Mouse (Mus musculus): Measurements from ENCODE around the gene Fam183b. TPM values are rescaled to one million over a fixed set of nuclear protein-coding genes. Genes with fewer than 3 reads are reported as not detected.
"Not testable (repeated sequence)": the region's sequence is repeated elsewhere in the genome, so short reads cannot be mapped to it uniquely, and the experiment has no call there.

Fam183b gene
- 1 to 10 TPM in 1 of 2 experiments, under 1 TPM in 1; 0.89 to 2.1 TPM for total RNA-seq (2021)
- long read RNA-seq, experiment 1, partial matches to known transcripts, result 0 of 1 reads
- long read RNA-seq, experiment 1, other reads (novel, unspliced or antisense), result 0 of 1 reads
- long read RNA-seq, experiment 2, partial matches to known transcripts, result 0 of 1 reads
- long read RNA-seq, experiment 2, other reads (novel, unspliced or antisense), result 0 of 1 reads

DNA sequence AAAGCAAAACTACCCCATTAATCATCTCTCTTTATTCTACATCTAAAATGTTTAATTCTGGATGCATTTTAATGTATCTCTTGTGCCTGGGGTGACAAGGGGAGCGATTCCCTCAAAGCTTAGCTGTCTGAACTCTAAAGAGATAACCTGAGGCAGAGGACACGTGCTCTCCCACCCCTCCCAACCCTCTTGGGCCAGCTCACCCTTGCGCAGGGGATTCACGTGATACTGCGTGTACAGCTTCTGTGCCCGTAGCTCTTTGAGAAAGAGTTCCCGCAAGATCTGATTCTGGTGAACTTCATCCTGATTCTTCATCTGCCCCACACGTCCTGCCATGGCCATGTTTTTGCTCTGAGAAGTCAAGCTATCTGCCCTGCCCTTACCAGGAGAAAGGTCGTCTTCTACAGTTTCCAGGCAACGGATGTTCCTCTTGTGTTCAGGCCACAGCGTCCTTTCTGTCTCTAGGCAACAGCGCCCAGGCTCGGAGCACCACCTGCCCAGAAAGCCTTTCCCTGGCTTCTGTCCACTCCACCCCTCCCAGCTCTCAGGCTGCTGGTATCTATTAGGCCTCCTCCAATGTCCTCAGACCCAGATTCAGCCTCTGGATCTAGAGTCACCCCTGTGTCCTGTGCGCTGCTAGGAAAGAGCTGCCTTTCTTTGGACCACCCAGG, at the start of gene Fam183b:
TSS of gene Fam183b (minus strand) at position 403 of the 671 bp plus-strand sequence.
- peak in 1 of 2 experiments; percentile 41 for DNase-seq (ENCODE audit: low spot score in 2 of 2)
- intact Hi-C loops (cut with DNase I), result no loop called here

DNA sequence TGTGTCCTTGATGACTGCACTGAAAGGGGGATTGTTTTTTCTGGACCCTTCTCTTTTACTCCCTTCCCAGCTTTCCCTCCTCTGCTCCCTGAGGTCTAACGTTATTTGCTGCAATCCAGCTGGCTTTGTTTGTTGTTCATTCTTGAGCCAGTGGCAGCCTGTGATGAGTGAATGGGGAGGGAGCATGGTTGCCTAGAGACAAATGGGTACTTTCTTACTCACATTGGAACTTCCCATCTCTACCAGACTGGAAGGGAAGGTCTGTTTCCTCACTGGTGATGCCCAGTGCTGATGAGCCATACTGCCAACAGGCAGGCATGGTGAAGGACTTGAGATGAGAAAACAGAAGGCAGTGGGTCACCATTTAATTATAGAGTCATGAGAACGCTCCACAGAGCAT, 48.0 kb upstream of the Fam183b start:
- no peak for DNase-seq (ENCODE audit: low spot score in 2 of 2)
- intact Hi-C loops (cut with DNase I), result no loop called here

DNA sequence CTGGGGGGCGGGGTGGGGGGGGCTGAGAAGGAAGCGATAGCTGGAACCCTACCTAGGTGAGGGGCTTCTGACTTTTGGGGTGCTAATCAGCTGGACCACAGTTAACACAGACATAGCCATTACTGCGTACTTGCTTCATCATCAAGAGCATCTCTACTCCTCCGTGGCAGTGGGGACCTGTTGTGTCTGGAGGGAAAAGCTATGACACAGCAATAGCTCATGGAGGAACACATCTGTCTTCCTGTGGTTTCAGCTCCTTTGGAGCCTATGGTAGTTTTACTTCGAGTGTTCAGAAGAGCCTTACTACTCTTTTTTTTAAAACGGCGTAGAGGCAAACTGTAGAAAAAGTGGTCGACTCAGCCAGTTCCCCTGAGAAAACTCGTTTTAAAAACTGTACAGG, 45.9 kb upstream of the Fam183b start:
- intact Hi-C loops (cut with DNase I), result no loop called here

DNA sequence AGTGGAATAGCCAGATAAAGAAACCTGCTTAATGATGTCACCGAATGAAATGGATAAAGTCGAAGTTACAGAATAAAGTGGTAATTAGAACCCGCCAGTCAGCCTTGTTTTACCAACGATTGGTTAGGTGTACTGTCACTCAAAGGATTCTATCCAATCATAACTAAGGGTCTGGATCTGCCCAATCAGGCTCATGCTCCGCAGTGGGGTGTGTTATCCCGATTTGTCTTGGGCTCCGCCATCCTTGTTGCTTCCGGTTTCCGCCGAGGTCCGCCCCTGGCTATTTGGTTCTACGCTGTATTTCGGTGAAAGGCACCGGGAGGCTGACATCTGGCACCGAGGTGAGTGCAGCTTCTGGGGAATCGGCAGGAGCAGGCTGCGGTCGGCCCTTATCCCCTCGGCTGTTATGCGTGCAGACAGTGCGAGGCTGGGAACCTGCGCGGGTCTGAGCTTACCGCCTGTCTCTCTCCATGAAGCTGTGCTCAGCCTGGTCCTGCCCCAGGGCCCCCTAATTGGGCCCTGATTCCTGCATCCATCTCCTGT, 45.2 kb upstream of the Fam183b start, which contains the start of gene Gm12258:
TSS of gene Gm12258 (plus strand) at position 240 of the 543 bp plus-strand sequence.
- DNase-seq (ENCODE audit: low spot score in 2 of 2), result peak; percentile 96 to 98
- intact Hi-C loops (cut with DNase I), result no loop called here

More for the DNA sequence above, 45.9 kb upstream of the Fam183b start:
- no peak for DNase-seq (ENCODE audit: low spot score in 2 of 2)

DNA sequence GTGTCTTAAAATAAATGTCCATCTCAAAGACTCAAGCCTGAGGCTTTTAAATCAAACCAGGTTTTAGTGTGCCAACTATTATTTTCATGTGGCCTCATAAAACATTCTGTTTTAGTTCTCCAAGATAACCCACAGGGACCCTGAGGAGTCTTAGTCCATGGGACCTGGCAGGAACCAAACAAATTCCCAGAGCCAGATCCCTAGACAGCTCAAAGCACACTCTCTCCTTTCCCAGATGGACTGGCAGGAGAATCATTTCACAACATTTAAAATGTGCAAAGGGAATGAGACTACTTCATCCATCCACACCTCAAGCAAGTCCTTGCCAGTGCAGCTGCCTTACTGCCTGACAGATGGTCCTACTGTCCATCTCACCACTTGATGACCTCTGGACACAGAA, 37.2 kb upstream of the Fam183b start, which contains the start of gene Olfr311:
TSS of gene Olfr311 (plus strand) at position 301 of the 400 bp plus-strand sequence.
- DNase-seq (ENCODE audit: low spot score in 2 of 2); intact Hi-C loops (cut with DNase I): not testable (repeated sequence)

DNA sequence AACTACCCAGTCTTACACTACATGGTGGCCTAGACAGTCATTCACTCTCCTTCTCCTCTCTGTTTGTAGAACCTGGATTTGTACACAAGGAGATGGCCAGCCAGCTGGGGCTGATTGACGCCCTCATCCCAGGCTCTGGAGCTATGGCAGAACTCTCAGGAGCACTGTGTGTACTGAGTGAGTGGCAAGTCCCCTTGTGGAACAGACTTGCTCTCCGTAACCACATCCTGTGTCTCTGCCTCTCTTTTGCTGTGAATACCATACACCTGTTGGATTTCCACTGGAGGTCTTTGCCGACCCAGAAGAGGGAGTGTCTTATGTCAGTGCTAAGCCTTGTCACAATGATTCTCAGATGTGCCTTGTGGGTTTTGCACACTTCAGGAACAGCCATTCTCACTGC, 30.8 kb upstream of the Fam183b start:
- DNase-seq (ENCODE audit: low spot score in 2 of 2); intact Hi-C loops (cut with DNase I): not testable (repeated sequence)

DNA sequence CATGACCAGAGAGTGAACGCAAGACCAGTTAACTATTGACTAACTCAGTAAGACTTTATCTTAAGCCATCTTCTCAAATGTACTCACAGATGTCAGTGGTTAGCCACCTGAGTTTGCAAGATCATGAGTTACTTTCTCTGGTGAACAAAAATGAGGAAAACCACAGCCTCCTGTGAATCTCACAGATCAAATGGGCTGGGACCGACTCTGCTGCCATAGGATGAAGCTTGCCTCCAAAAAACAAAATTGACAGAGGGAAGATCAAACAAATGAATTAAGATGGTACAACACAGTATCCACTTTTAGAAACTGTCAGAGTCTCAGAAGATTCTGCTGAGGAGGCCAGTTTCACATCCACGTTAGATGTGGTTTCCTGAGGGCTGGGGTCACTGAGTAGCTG, 28.0 kb upstream of the Fam183b start:
- intact Hi-C loops (cut with DNase I), result no loop called here
- DNase-seq (ENCODE audit: low spot score in 2 of 2), result no peak

DNA sequence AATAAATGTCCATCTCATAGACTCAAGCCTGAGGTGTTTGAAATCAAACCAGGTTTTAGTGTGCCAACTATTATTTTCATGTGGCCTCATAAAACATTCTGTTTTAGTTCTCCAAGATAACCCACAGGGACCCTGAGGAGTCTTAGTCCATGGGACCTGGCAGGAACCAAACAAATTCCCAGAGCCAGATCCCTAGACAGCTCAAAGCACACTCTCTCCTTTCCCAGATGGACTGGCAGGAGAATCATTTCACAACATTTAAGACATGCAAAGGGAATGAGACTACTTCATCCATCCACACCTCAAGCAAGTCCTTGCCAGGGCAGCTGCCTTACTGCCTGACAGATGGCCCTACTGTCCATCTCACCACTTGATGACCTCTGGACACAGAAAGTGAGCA, 27.2 kb upstream of the Fam183b start, which contains the start of gene Olfr312:
TSS of gene Olfr312 (plus strand) at position 301 of the 400 bp plus-strand sequence.
- intact Hi-C loops (cut with DNase I); DNase-seq (ENCODE audit: low spot score in 2 of 2): not testable (repeated sequence)

DNA sequence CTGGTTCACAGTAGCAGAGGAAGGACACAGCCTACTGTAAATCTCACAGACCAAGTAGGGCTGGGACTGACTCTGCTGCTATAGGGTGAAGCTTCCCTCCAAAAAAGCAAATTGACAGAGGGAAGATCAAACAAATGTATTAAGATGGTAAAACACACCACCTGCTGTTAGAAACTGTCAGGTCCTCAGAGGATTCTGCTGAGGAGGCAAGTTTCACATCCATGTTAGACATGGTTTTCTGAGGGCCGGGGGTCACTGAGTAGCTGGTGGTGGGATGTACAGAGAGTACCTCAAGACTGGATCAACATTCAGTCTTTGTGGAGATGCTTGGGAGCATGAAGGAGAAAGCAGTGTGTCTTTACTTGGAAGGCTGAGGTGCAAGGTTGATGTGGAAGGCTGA, 13.9 kb upstream of the Fam183b start:
- no peak for DNase-seq (ENCODE audit: low spot score in 2 of 2)
- intact Hi-C loops (cut with DNase I), result no loop called here

DNA sequence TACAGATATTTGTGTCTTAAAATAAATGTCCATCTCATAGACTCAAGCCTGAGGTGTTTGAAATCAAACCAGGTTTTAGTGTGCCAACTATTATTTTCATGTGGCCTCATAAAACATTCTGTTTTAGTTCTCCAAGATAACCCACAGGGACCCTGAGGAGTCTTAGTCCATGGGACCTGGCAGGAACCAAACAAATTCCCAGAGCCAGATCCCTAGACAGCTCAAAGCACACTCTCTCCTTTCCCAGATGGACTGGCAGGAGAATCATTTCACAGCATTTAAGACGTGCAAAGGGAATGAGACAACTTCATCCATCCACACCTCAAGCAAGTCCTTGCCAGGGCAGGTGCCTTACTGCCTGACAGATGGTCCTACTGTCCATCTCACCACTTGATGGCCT, 12.9 kb upstream of the Fam183b start, which contains the start of gene Olfr313:
TSS of gene Olfr313 (plus strand) at position 301 of the 400 bp plus-strand sequence.
- intact Hi-C loops (cut with DNase I); DNase-seq (ENCODE audit: low spot score in 2 of 2): not testable (repeated sequence)

DNA sequence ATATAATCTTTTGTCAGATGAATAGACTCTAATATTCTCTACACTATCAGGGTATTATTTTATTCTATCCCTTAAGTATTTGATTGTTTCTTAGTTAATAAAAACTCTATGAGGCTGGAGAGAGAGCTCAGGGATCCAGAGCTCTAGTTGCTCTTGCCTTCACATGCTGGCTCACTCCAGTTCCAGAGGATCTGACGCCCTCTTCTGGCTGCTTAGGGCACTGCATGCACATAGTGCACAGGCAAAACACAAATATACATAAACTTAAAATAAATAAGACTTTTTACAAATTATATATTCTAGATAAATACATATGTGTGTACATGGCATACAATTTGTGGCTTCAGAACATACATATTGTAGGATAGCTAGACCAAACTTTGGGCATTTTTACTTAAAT, 10.2 kb upstream of the Fam183b start:
- intact Hi-C loops (cut with DNase I), result no loop called here
- DNase-seq (ENCODE audit: low spot score in 2 of 2), result no peak

DNA sequence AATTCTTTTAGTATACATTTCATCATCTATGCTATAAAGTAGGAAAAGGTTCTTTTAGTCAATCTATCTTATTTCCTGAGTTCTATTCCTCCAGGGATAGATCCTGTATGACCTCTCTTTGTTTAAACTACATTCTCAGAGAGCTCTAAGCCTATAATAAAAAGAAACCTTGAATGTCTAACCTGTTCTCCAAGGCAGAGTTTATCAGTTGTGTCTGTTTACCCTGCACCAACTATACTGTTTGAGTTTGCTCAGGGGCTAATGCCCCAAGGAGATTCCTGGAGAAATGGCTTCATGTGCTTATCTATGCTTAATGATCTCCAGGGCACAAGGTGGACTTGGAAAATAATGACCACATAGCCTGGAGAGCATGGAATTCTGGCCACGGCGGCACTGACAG, 2.6 kb upstream of the Fam183b start:
- no peak for DNase-seq (ENCODE audit: low spot score in 2 of 2)
- intact Hi-C loops (cut with DNase I), result no loop called here

DNA sequence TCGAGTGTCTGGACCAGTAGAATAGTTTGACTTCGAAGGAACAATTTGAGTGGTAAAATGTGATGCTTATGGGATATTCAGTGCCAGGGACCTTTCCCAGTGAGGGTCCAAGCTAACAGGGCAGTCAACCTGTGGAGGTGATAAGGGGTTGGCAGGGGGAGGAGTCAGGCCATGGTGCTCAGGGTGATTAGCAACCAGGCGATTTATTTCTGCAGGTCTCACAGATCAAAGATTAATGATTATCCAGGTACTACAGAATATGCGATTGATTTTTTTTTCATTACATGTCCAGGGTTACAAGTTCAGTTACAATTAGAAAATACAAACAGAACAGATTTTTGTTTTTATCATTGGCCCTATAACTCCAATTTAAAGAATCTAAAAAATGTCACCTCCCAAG, 2.1 kb upstream of the Fam183b start:
- intact Hi-C loops (cut with DNase I), result no loop called here
- DNase-seq (ENCODE audit: low spot score in 2 of 2), result no peak

DNA sequence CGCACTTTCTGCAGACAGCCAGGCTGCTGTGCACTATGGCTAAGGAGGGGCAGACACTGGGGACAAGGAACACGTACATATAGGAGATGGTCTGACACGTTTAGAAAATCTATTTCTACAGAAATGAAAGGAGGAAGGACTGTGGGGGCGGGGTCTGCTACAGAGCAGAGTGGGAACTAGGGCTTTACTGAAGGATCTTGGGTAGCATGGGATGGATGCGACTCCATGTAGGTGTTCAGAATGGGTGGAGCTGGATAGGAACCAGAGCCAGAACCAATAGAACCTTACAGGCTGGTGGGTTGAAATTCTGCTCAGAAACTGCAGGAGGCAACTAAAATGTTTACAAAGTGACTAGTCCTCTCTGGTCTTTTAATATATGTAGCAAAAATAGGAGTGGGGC, 2.0 kb downstream of the Fam183b start:
- intact Hi-C loops (cut with DNase I), result no loop called here
- DNase-seq (ENCODE audit: low spot score in 2 of 2), result peak; percentile 20 to 37

DNA sequence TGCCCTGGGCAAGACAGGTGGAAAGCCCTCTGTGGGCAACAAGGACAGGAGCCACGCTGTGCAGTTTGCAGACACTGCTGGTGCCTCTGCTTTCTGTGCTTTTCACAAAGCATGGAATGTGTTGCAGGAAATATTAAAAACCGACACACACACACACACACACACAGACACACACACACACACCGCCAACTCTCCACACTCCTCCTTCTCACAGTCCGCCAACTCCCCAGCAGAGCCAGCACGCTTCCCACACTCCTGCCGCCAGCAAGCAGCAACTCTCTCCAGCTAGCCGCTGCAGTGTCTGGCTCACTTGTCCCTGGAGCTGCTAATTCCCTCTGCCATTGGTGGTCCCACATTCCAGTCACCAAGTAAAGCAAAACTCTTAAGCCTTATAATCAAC, 4.9 kb downstream of the Fam183b start:
- peak; percentile 80 to 86 for DNase-seq (ENCODE audit: low spot score in 2 of 2)
- intact Hi-C loops (cut with DNase I), result no loop called here

DNA sequence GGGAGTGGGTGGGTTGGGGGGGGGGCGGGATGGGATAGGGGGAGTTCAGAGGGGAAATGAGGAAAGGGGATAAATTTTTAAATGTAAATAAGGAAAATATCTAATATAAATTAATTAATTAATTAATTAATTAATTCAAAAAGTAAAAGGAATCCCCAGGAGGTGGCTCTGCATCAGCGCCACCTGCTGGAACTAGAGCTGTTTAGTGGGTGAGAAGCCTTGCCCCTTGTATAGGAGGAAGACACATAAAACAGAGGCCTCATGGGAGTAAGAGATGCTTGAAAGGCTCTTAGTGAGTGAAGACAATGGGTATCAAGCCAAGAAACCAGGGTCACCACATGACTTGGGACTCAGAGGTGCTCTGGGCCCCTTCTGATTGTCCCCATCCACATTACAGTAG, 5.9 kb downstream of the Fam183b start:
- intact Hi-C loops (cut with DNase I), result no loop called here
- no peak for DNase-seq (ENCODE audit: low spot score in 2 of 2)

DNA sequence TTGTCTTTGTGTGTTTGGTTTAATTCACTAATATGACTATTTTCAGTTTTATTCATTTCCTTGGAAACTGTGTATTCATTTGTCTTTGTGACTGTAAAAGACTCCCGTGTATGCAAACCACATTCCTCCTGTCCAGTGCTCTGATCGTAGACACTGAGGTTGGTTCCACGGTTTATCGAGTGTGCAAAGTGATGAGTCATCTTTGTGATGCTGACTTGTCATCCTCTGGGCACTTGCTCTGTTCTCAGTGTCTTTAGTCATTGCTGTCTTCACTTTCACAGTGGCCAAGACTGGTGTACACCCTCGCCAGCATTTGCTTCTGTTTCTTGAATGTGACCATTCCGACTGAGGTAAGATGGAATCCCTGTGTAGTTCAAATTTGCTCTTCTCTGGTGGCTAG, 11.1 kb downstream of the Fam183b start:
- DNase-seq (ENCODE audit: low spot score in 2 of 2), result no peak
- intact Hi-C loops (cut with DNase I), result no loop called here

DNA sequence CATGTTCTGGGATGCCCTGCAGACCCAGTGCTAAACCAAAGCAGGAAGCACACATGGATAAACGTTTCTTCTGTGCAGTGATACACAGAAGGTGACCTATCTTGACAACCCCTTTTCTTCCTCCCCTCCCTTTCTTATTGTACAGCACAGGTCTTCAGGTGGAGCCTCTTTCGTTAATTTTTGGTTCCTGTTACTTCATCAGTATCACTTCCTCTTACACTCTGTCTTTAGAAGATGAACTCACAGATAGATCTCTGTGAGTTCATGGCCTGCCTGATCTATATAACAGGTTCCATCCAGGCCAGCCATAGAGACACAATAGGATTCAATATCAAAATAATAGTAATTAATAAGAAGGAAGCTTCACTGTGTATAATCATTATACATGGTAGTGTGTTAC, 11.7 kb downstream of the Fam183b start:
- intact Hi-C loops (cut with DNase I), result no loop called here
- no peak for DNase-seq (ENCODE audit: low spot score in 2 of 2)

DNA sequence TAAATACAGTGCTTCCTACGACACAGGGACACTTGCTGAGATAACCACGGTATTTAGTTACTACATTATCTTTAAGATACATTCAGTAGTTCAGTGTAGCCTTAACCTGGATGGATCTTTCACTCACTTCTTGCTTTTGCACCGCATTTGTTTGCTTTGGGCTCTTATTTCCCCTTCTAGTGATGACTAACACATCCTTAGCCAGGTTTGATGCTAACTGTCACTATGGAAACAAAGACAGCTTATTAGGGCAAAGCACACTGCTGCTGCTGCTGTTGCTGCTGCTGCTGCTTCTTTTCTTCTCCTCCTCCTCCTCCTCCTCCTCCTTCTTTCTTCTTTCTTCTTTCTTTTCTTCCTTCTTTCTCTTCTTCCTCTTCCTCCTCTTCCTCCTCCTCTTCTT, 12.2 kb downstream of the Fam183b start:
- intact Hi-C loops (cut with DNase I), result no loop called here
- DNase-seq (ENCODE audit: low spot score in 2 of 2), result no peak

DNA sequence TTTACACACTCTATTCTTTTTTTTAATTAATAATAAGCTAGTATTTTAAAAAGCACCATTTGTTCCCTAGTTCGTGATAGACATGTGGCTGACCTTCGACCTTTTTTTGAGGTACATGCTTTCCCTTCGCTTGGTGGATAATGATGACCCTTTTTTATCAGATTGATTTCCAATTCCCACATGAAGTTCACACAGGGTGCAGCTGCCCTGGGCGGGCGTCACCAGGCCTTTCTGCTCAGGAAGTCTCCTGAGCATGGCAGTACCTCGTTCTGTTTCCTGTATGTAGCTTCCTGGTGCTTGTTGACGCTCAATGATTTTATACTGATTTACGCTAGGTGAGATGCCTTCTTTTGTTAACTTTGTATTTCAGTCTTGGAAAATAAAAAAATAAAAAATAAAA, 13.4 kb downstream of the Fam183b start:
- intact Hi-C loops (cut with DNase I), result no loop called here

DNA sequence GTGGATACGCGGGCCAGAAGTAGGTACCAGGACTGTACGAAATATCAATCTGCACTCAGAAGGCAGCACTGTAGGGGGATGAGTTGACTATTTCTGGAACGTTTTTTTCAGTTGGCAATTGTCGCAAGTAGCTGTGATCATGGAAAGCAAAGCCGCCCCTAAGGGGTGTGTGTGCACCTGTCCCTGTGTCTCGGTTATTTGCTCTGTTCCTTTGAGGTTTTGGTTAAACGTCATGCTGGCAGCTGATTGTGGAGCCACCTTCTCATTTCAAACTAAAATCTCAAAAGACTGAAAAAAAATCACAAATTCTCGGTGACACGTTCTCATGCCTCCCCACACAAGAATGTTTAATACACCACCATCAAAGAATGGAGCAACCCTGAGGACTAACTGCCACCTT, 14.1 kb downstream of the Fam183b start:
- intact Hi-C loops (cut with DNase I), result no loop called here
- DNase-seq (ENCODE audit: low spot score in 2 of 2), result no peak

More for the DNA sequence above, 13.4 kb downstream of the Fam183b start:
- no peak for DNase-seq (ENCODE audit: low spot score in 2 of 2)
